Mouse (Mus musculus) adrenal gland, adult 18-20 months (tissue): ENCODE data around the gene Wbp1l. TPM values are rescaled to one million over a fixed set of nuclear protein-coding genes. Genes with fewer than 3 reads are reported as not detected.
"Not testable (repeated sequence)": the region's sequence is repeated elsewhere in the genome, so short reads cannot be mapped to it uniquely, and the experiment has no call there.

Experiments used
- DNase-seq, 2 experiments: peaks; one replicate each; pipeline ENCODE4 v3.0.0; 2021 to 2022; ENCODE audit warnings: low spot score in 2 of 2
- long read RNA-seq, 2 experiments: library from polyadenylated mRNA; stranded (forward); transcript quantifications; one replicate each; pipeline ENCODE4 v2.0.0; 2021
- total RNA-seq, 2 experiments: library from RNA; stranded (reverse); gene quantifications; 1 replicate in 1 of 2; 2 replicates in 1 of 2; pipeline ENCODE4 v1.2.3; 2021

Wbp1l gene
- total RNA-seq = 100 to 1,000 TPM in 1 of 2 experiments, 10 to 100 TPM in 1; 86.9 to 179 TPM
- long read RNA-seq, experiment 1, transcript Wbp1l-201 (5 exons, 3,911 nt) = major isoform, 58 of 102 reads
- long read RNA-seq, experiment 1, transcript Wbp1l-204 (4 exons, 3,900 nt) = minor isoform, 15 of 102 reads
- long read RNA-seq, experiment 1, partial matches to known transcripts = 3 of 102 reads
- long read RNA-seq, experiment 1, other reads (novel, unspliced or antisense) = 25 of 102 reads
- long read RNA-seq, experiment 2, transcript Wbp1l-201 (5 exons, 3,911 nt) = major isoform, 75 of 341 reads
- long read RNA-seq, experiment 2, transcript Wbp1l-204 (4 exons, 3,900 nt) = minor isoform, 40 of 341 reads
- long read RNA-seq, experiment 2, partial matches to known transcripts = 7 of 341 reads
- long read RNA-seq, experiment 2, other reads (novel, unspliced or antisense) = 216 of 341 reads

DNA sequence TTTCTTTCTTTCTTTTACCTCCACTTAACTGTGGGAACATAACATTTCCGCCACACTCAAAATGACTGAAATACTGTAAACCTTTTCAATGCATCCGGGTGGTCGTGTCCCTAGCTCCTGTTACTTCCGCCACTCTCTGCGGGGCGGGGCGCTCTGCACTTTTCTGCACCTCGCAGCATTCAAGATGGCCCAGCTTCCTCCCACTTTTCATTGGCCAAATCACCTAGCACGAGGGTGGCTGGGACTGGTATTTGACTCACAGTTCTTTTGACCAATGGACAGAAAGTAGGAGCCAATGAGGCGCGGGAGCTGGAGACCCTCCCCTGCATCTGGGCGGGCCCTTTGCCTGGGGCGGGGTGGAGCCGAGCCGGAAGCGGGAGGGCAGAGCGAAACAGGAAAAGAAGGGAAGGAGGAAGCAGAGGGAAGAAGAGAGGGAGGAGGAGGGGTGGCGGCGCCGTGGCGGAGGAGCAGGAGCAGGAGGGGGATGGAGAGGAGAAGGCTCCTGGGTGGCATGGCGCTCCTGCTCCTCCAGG is at the start of gene Wbp1l:
Wbp1l (plus strand) TSS at position 365 of the 533 bp plus-strand sequence.
- peak; percentile 86 to 89 for DNase-seq

DNA sequence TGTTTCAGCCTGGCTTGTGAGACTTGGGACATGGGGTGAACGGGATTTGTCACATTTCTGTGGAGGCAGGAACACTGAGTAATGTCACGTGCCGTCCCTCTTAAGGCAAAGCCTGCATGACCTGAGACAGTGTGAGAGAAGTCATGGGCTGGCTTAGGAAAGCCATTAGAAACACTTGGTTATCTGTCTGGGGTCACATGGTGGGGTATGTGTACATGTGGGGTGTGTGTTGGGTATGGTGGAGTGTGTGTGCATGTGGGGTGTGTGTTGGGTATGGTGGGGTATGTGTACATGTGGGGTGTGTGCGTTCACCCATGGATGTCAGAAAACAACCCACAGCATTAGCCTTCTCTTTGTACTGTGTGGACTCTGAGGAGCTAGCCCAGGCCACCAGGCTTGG is 48.5 kb upstream of the Wbp1l start:
- DNase-seq = no peak

DNA sequence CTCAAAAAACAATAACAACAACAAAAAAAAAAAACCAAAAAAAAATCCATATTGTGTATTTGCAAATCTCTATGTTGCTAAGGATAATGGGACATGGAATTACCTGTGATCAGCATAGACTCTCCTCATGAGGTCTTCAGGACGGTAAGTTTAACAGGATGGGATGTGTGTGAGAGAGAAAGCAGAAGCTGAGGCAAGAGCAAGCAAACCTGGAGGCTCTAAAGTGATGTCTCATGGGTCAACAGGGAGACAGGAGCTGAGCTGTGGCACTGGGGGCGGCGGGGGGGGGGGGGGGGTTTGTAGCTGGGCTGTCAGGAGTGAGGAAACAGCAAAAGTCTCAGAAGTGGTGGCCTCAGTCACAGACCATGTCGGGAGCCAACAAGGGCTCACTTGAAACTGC is 46.4 kb upstream of the Wbp1l start:
- DNase-seq = no peak

DNA sequence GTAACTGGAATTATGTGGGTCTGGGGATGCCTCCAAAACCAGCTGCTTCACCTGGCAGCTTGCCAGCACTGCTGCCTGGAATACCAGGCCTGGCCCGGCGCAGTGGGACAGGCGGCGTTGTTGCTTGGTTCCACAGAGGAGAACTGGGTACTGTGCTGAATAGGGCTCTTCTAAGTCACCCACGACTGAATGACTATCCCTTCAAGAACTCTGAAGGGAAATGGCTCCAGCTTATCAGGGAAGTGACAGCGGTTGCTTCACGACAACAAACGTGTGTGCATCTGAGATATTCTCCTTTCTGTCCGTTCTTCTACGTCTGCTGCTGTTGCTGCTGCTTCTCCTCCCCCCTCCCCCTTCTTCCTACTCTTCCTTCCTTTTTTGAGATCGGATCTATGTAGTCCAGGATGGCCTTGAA is 45.3 kb upstream of the Wbp1l start:
- DNase-seq = no peak

DNA sequence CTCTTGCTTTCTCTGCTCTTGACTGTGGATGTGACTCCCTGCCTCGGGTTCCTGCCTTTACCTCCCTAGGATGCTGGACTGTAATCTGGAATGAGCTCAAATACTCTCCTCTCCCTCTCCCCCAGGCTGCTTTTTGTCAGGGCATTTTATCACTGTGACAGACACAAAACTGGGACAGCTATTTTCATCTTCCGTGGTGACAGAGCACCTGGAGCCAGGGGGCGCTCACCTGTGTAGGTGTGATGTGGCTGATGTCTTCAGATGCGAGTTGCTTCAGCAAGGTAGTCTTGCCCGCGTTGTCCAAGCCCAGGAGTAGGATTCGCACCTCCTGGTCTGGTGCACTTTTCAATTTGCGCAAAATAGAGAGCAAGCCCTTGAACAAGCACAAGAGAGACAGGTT is 40.9 kb upstream of the Wbp1l start:
- no peak for DNase-seq

DNA sequence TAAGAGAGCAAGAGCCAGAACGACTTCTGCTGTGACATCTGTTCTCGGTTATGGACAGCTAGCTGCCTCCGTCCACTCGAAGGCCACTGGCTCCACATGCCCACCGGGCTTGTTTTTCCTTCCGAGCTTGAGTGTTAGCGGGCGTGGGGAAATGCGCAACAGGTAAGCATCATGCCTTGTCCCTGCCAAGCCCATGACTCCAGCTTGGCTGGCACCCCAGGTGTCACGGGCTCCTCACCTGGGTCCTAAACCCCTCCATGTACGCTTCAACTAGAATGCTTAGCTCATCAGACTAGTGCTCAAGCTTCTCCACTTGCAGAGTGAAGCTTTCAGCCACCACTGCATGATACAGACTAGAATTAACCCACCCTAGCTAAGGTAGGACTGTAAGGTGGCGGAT is 40.3 kb upstream of the Wbp1l start:
- no peak for DNase-seq

DNA sequence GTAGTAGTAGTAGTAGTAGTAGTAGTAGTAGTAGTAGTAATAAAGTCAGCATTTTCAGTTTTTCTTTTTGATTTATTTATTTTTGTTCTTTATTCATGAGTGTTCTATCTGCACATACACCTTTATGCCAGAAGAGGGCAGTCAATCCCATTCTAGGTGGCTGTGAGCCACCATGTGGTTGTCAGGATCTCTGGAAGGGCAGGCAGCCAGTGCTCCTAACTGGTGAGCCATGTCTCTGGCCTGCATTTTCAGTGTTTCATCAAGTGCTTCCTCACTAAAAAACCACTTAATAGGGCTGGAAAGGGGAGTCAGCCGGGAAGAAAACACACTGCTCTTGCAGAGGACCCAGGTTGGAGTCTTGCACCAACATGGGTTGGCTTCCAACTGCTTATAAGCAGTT is 36.8 kb upstream of the Wbp1l start:
- DNase-seq = peak; percentile 38 to 51

DNA sequence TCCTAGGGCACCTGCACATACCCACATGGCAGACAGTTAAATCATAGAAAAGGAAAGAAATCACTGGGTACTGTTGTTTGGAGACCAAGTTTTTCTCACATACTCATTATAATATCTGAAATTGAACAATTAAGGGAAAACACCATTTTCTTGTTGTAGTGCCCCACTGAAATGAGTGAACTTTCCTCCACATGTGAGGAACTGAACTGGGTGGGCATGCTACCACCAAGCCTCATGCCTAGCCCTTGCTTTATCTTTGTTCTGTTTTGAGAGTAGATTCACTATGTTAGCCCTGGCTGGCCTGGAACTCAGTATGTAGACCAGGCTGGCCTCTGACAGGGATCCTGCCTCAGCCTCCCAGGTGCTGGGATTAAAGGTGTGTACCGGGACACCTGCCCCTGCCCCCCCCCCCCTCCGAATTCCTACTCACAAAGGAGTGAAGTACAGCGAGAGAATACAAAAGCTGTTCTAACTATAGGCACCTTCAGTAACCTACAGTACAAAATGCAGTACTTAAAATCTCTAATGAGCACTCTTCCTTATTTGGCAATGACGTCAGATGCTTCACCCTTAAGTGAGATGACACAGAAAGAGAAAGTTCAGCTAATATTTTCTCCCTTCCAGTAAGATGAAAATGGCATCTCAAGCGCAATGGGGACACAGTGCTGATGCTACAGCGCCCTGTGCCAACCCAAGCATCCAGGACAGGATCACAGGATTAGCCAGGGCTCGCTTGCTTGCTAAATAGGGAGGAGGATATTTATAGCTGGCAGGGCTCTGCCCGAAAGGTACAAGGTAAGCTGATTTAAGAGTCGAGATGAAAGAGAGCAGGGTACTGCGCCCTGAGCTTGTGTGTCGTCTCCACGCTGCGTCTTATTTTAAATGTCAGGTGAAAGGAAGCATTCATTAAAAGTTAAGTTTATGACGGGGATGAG is 36.0 kb upstream of the Wbp1l start:
- no peak for DNase-seq

DNA sequence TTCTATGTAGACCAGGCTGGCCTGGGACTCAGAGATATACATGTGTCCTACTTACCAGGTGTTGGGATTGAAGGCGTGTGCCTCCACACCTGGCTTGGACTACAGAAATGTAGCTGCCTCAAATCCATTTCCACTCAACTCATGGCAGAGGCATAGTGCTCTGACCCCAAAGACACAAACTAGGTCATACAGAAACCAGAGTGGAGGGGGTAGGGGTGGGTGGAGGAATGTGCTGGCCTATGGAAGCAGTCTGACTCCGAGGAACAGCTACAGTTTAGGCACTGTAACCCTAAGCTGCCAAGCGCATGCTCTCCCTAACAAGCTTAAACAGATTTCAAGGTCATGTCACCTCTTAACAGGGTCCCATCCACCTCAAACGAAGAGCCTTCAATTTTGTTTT is 35.3 kb upstream of the Wbp1l start:
- DNase-seq = no peak

DNA sequence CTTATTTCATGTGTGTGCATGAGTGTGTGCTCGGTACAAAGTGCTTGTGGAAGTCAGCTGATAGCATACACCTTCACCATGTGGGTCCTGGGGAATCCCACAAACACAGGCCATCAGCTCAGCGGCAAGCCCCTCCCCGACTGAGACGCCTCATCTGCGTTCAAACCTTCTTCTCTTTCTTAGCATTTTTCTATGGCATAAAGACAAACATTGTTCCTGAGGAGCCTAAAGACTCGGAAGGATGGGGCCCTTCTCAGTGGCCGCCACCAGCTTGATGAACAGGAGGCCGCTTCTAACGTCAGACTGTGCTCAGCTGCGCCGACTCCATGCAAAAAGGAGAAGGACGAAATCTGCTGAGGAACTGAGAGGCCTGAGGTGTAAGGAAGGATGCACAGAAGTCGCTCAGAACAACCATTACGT is 34.8 kb upstream of the Wbp1l start:
- DNase-seq = no peak

DNA sequence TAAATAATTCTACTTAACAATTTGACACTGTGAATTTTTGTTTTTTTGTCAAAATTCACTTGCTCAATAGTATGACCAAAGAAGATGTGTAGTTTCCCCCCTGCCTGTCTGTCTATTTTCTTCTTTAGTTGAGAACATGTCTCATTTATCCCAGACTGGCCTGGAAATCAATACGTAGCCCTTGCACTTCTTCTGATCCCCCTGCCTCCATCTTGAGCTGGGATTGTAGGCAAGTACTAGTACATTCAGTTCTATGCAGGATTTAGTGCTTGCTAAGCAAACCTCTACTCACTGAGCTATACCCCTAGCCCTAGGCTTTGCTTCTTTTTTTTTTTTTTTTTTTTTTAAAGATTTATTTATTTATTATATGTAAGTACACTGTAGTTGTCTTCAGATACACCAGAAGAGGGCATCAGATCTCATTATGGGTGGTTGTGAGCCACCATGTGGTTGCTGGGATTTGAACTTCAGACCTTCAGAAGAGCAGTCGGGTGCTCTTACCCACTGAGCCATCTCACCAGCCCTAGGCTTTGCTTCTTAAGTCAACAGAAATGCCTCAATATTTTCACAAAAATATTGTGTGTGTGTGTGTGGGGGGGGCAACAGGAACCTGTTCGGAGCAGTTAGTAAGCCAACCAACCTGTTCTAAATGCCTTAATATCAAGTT is 27.5 kb upstream of the Wbp1l start:
- not testable (repeated sequence) for DNase-seq

DNA sequence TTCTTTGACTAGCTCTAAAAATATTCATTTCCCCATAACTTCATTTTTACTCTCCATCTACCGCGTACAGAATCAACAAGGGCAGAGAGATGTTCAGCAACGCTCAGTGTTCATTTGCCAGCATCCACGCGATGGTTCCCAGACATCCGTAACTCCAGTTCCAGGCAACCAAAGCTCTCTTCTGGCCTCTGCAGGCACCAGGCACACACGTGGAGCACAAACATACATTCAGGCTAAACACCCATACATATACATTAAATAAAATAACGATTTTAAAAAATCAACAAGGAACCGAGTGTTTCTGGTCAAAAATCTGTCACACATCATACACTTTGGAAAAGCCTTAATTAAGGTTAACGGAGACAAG is 27.0 kb upstream of the Wbp1l start:
- DNase-seq = no peak

DNA sequence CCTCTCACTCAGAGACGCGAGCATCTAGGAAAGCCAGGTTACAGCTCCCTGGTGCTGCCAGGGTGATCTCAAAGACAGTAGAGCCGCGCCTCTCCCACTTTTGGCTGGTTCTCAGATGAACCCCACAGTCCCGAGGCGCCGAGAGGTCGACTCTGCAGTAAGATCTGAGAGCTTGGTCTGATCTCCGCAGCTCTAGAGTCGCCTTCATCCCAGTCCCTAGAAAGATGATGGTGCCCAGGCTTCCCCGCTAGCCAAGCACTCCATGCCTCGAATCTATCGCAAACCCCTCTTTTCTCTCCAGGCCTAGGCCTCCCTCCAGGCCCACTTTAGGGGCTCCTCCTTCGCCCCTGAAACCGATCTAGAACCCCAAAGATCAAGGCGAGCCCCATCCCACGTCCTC is 26.3 kb upstream of the Wbp1l start:
- DNase-seq = no peak

DNA sequence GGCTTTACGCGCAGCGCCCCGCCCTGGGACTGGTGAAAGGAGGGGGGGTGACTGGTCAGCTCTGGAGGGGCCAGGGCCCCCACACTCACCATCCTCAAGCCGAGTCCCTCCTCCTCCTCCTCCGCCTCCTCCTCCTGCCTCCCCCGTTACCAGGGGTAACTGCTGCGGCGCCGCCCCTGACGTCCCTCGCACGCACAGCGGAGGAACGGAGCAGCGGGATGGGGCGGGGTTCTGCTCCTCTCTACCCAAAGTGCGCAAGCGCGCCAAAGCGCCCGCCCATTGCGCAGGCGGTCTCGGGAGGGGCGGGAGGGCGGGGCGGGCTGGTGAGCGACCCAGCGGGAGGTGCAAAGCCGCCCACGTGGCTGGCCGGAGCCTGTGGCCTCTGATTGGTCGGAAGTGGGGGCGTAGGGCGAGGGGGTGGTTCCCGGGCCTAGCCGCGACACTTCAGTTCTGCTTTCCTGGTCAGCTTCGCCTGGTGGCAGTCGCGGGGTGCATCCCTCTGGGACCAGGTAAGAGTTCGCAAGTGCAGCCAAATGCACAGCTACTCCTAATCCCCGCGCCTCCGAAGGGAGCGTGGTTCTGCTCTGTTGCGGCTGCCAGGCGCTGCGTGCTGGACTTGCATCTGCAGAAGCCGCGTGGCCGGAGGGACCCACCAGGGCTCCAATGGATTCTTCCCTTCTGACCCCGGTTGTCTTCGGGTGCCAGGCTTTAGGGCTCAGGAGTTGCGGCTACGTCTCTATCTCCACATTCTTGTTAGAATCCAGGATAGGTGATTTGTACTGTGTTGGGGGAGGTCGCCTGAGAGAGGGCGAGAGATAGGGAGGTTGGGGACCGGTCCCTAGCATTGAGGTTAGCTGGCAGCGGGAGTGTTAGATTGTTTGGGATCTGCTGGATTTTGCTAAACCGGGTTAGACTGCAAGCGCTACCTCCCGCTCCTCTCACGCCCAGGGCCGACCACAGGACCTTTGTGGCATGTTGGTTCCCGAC is 25.6 kb upstream of the Wbp1l start, which contains the start of the genes Arl3 and Sfxn2:
Arl3 (minus strand) TSS at position 248 of the 987 bp plus-strand sequence.
Sfxn2 (plus strand) TSS at position 415 of the 987 bp plus-strand sequence.
- DNase-seq = peak; percentile 87 to 88

DNA sequence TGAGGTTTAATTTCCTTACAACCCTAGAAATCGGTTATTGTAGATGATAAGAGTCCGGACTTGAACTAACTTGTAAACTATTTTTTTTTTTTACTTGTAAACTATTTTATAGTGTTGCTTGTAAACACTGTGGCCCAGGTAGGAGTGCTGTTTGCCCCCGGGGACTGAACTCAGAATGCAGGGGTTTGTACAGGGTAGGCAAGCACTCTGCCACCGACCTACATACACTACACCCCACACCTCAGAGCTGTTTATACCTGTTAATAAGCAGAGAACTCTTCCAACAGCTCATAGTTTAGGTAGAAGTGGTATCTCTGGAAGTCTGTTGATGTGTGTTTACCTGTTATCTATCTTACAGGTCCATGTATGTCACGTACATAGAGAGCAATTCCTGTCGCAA is 24.9 kb upstream of the Wbp1l start:
- no peak for DNase-seq

DNA sequence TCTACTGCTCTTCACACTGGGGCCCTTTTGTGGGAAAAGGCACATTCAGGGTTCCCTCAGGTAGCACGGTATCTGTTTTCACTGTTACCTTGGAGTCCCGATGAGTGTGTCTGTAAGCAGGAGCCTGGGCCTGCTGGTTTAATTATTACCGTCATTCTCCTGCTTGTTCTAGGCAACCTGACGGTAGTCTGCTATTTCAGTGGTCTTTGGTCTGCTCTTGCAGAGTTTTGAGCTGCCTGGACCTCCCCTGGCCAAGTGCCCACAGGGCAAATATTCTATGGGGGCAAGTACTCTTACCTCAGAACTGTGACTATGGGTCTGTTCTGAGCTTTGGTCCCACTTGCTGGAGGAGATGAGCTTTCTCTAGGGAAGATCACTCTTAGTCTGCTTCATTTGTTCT is 23.7 kb upstream of the Wbp1l start:
- no peak for DNase-seq

DNA sequence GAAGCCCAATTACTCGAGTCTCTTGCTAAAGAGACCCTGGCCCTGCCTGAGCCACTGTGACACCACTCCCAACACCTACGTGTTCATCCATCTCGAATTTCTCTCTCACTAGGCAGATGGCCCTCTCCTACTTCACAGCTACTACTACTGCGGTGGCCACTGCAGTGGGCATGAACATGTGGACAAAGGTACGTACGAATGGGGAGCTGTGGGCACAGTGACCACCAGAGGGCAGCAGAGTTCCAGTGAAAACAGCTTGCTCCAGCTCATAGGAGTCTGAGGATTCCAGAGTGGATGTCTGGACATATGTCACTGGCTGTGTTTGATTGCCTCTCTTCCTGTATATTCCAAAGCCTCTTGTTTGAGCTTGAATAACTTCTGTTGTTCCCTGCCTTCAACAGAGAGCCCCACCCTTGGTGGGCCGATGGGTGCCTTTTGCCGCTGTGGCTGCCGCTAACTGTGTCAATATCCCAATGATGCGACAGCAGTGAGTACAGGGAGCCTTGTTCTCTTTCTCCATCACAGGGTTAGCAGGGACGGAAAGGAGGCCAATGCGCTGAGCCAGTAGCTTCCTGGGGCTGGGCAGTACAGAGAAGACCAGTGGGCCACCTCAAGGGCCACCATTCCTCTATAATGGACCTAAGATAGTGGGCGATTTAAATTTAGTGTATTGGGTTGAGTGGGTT is 10.9 kb upstream of the Wbp1l start:
- peak; percentile 92 to 94 for DNase-seq

DNA sequence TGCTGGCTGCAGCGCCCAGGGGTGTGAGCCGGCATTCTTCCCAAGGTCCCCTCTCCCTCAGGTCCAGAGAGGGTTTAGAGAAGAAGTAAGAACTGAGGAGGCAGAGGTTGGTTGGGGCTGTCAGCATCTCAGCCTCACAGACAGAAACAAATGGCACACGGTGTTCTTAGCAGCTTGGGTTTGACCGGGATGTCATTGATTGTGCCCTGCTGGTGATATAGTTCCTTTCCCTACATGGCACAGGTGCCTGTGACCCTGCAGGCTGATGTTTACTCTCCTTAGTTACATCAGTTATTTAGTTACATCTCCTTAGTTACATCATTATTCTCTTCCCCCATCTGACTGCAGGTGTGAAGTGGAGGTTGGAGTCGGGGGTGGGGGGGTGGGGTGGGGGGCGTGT is 7.3 kb upstream of the Wbp1l start:
- no peak for DNase-seq

DNA sequence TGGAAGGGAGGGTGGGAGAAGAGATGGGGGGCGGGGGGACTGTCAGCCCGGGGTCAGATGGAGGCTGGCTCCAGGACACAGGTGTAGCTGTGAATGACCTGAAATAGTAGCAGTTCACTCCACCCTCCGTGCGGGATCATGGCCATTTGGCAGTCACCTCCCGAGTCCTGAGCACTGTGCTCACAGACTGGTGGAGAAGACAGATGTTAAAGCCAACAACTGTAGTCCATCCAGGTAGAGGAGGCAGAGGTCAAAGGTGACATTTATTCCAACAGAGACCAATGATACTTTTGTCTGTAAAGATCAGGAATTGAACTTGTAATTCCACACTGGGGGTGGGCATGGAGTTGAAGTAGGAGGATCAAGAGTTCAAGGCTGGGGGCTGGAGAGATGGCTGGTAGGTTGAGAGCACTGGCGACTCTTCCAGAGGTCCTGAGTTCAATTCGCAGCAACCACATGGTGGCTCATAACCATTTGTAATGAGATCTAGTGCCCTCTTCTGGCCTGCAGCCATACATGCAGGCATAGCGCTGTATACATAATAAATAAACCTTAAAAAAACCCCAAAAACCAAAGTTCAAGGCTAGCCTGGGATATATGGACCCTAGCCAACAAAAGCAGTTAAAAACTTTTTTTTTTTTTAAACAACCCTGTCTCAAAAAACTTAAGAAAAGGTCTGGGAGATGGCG is 6.0 kb upstream of the Wbp1l start:
- no peak for DNase-seq
